Mouse (Mus musculus): ENCODE measurements at regions not wholly inside any gene's neighbourhood (a gene's known extent, or its start where the extent isn't known, plus 50 kb on each side); places are given as distances from the start of the nearest gene placed in this dataset.

GRCm38 (mm10) chr9:26060834-26061233 is 579.5 kb downstream of the Eepd1 start:
- peak in 1 of 2 experiments; percentile 2 for DNase-seq (ENCODE audit: low spot score in 2 of 2)

GRCm38 (mm10) chr9:26077057-26077456 is 595.7 kb downstream of the Eepd1 start:
- no peak for DNase-seq (ENCODE audit: low spot score in 2 of 2)

- DNase-seq (ENCODE audit: low spot score in 2 of 2) = no peak
These were observed 605.2 kb downstream of the Eepd1 start for GRCm38 (mm10) chr9:26086524-26086923.

- DNase-seq (ENCODE audit: low spot score in 2 of 2) = no peak
These were observed 610.8 kb downstream of the Eepd1 start for GRCm38 (mm10) chr9:26092061-26092687.

- DNase-seq (ENCODE audit: low spot score in 2 of 2) = no peak
These were observed 622.8 kb downstream of the Eepd1 start for GRCm38 (mm10) chr9:26104136-26104535.

GRCm38 (mm10) chr9:26121986-26122385 is 611.5 kb upstream of the B3gat1 start:
- DNase-seq (ENCODE audit: low spot score in 2 of 2) = peak in 1 of 2 experiments; percentile 4

- peak in 1 of 2 experiments; percentile 23 for DNase-seq (ENCODE audit: low spot score in 2 of 2)
These were observed 598.9 kb upstream of the B3gat1 start for GRCm38 (mm10) chr9:26134587-26134986.
